Mouse (Mus musculus): ENCODE measurements around the gene Ifit2. TPM values are rescaled to one million over a fixed set of nuclear protein-coding genes. Genes with fewer than 3 reads are reported as not detected.
"Not testable (repeated sequence)": the region's sequence is repeated elsewhere in the genome, so short reads cannot be mapped to it uniquely, and the experiment has no call there.

Gene Ifit2
- polyA plus RNA-seq, 1 experiment from 2014 or later = 8.9 TPM

GRCm38 (mm10) chr19:34571080-34571479 lies 20.6 kb downstream of the Ifit2 start:
- H3K27ac ChIP-seq (ENCODE audit: low read depth) = no peak overlapping the region
- H3K9me3 ChIP-seq (ENCODE audit: control insufficient read depth, low read length) = no peaks in the 10 kb centered on the region
- DNase-seq (ENCODE audit: low spot score) (no peak), ATAC-seq (replicated peaks; ENCODE audit: low FRiP score, low TSS enrichment, low read depth) (no peak)
- no peak overlapping the region for H3K4me2 ChIP-seq (ENCODE audit: low read length)
- H3K36me3 ChIP-seq (ENCODE audit: control insufficient read depth, insufficient read depth, low read length) = peaks cover 7% of the 10 kb centered on the region
- WGBS = 100% methylated on average over 1 of the region's 1 CpGs
- H3K9ac ChIP-seq (ENCODE audit: low read length) = no peak overlapping the region
- H3K4me3 ChIP-seq (ENCODE audit: low read depth, low read length) = no peak overlapping the region
- H3K4me1 ChIP-seq (replicated peaks; ENCODE audit: control insufficient read depth, insufficient read depth, low read length) = 0 out of 2 replicates have a peak, but pooled peaks cover 5% of the 10 kb centered on the region
- no peaks in the 10 kb centered on the region for H3K27me3 ChIP-seq (replicated peaks; ENCODE audit: control insufficient read depth, insufficient read depth, low read length)

- Histone ChIP-seq H3K27me3 (replicated peaks; ENCODE audit: control insufficient read depth, insufficient read depth, low read length) (no peaks in the 10 kb centered on the region), H3K4me2 (ENCODE audit: low read length) (no peak overlapping the region), H3K9ac (ENCODE audit: low read length) (no peak overlapping the region), H3K9me3 (ENCODE audit: control insufficient read depth, low read length) (no peaks in the 10 kb centered on the region), H3K36me3 (ENCODE audit: control insufficient read depth, insufficient read depth, low read length) (peaks cover 7% of the 10 kb centered on the region), H3K4me1 (replicated peaks; ENCODE audit: control insufficient read depth, insufficient read depth, low read length) (0 out of 2 replicates have a peak, but pooled peaks cover 5% of the 10 kb centered on the region), H3K27ac (ENCODE audit: low read depth) (no peak overlapping the region), H3K4me3 (ENCODE audit: low read depth, low read length) (no peak overlapping the region)
- DNase-seq (ENCODE audit: low spot score) (no peak), ATAC-seq (replicated peaks; ENCODE audit: low FRiP score, low TSS enrichment, low read depth) (no peak)
- WGBS = 93% methylated on average over 5 of the region's 5 CpGs
Observed at GRCm38 (mm10) chr19:34573650-34574049, 23.2 kb downstream of the Ifit2 start.

- DNase-seq (ENCODE audit: low spot score) (no peak), ATAC-seq (replicated peaks; ENCODE audit: low FRiP score, low TSS enrichment, low read depth) (no peak)
- 77% methylated on average over 1 of the region's 1 CpGs for WGBS
- H3K4me3 ChIP-seq (ENCODE audit: low read depth, low read length) = no peak overlapping the region
- no peak overlapping the region for H3K4me2 ChIP-seq (ENCODE audit: low read length)
- H3K27me3 ChIP-seq (replicated peaks; ENCODE audit: control insufficient read depth, insufficient read depth, low read length) = no peaks in the 10 kb centered on the region
- no peak overlapping the region for H3K9ac ChIP-seq (ENCODE audit: low read length)
- no peak overlapping the region for H3K27ac ChIP-seq (ENCODE audit: low read depth)
- peaks cover 7% of the 10 kb centered on the region for H3K36me3 ChIP-seq (ENCODE audit: control insufficient read depth, insufficient read depth, low read length)
- H3K4me1 ChIP-seq (replicated peaks; ENCODE audit: control insufficient read depth, insufficient read depth, low read length) = no peaks in the 10 kb centered on the region
- no peaks in the 10 kb centered on the region for H3K9me3 ChIP-seq (ENCODE audit: control insufficient read depth, low read length)
Observed at GRCm38 (mm10) chr19:34577121-34577520, 26.6 kb downstream of the Ifit2 start.

GRCm38 (mm10) chr19:34582696-34583095 lies 32.2 kb downstream of the Ifit2 start:
- H3K4me1 ChIP-seq (replicated peaks; ENCODE audit: control insufficient read depth, insufficient read depth, low read length); DNase-seq (ENCODE audit: low spot score); H3K36me3 ChIP-seq (ENCODE audit: control insufficient read depth, insufficient read depth, low read length); ATAC-seq (replicated peaks; ENCODE audit: low FRiP score, low TSS enrichment, low read depth); H3K27me3 ChIP-seq (replicated peaks; ENCODE audit: control insufficient read depth, insufficient read depth, low read length); H3K4me3 ChIP-seq (ENCODE audit: low read depth, low read length); H3K4me2 ChIP-seq (ENCODE audit: low read length); H3K9ac ChIP-seq (ENCODE audit: low read length); H3K27ac ChIP-seq (ENCODE audit: low read depth); H3K9me3 ChIP-seq (ENCODE audit: control insufficient read depth, low read length): not testable (repeated sequence)
- 95% methylated on average over 2 of the region's 2 CpGs for WGBS

- not testable (repeated sequence) for H3K36me3 ChIP-seq (ENCODE audit: control insufficient read depth, insufficient read depth, low read length); DNase-seq (ENCODE audit: low spot score); H3K9ac ChIP-seq (ENCODE audit: low read length); H3K4me3 ChIP-seq (ENCODE audit: low read depth, low read length); H3K9me3 ChIP-seq (ENCODE audit: control insufficient read depth, low read length); H3K4me2 ChIP-seq (ENCODE audit: low read length); H3K4me1 ChIP-seq (replicated peaks; ENCODE audit: control insufficient read depth, insufficient read depth, low read length); H3K27ac ChIP-seq (ENCODE audit: low read depth); H3K27me3 ChIP-seq (replicated peaks; ENCODE audit: control insufficient read depth, insufficient read depth, low read length)
- 52% methylated on average over 2 of the region's 2 CpGs for WGBS
- 0 out of 2 replicates have a peak, but pooled peaks have one; percentile 50 for ATAC-seq (replicated peaks; ENCODE audit: low FRiP score, low TSS enrichment, low read depth)
Observed at GRCm38 (mm10) chr19:34583126-34583766, 32.8 kb downstream of the Ifit2 start, which contains the start of gene Ifit3. Gene Ifit3, plus strand, starts transcription at chr19:34583531.

- not testable (repeated sequence) for H3K36me3 ChIP-seq (ENCODE audit: control insufficient read depth, insufficient read depth, low read length); DNase-seq (ENCODE audit: low spot score); H3K9me3 ChIP-seq (ENCODE audit: control insufficient read depth, low read length); H3K4me2 ChIP-seq (ENCODE audit: low read length); ATAC-seq (replicated peaks; ENCODE audit: low FRiP score, low TSS enrichment, low read depth); H3K9ac ChIP-seq (ENCODE audit: low read length); H3K4me1 ChIP-seq (replicated peaks; ENCODE audit: control insufficient read depth, insufficient read depth, low read length); H3K27ac ChIP-seq (ENCODE audit: low read depth); H3K27me3 ChIP-seq (replicated peaks; ENCODE audit: control insufficient read depth, insufficient read depth, low read length); H3K4me3 ChIP-seq (ENCODE audit: low read depth, low read length)
- WGBS = 69% methylated on average over 5 of the region's 5 CpGs
Observed at GRCm38 (mm10) chr19:34585740-34586458, 35.4 kb downstream of the Ifit2 start.

- H3K9ac ChIP-seq (ENCODE audit: low read length); H3K4me2 ChIP-seq (ENCODE audit: low read length); H3K4me1 ChIP-seq (replicated peaks; ENCODE audit: control insufficient read depth, insufficient read depth, low read length); H3K27me3 ChIP-seq (replicated peaks; ENCODE audit: control insufficient read depth, insufficient read depth, low read length); H3K36me3 ChIP-seq (ENCODE audit: control insufficient read depth, insufficient read depth, low read length); H3K4me3 ChIP-seq (ENCODE audit: low read depth, low read length); H3K9me3 ChIP-seq (ENCODE audit: control insufficient read depth, low read length); DNase-seq (ENCODE audit: low spot score); ATAC-seq (replicated peaks; ENCODE audit: low FRiP score, low TSS enrichment, low read depth); H3K27ac ChIP-seq (ENCODE audit: low read depth): not testable (repeated sequence)
- 78% methylated on average over 6 of the region's 12 CpGs for WGBS
Observed at GRCm38 (mm10) chr19:34587898-34588692, 37.6 kb downstream of the Ifit2 start.

- ATAC-seq (replicated peaks; ENCODE audit: low FRiP score, low TSS enrichment, low read depth) (no peak), DNase-seq (ENCODE audit: low spot score) (no peak)
- no peaks in the 10 kb centered on the region for H3K36me3 ChIP-seq (ENCODE audit: control insufficient read depth, insufficient read depth, low read length)
- H3K4me3 ChIP-seq (ENCODE audit: low read depth, low read length) = no peak overlapping the region
- no peaks in the 10 kb centered on the region for H3K9me3 ChIP-seq (ENCODE audit: control insufficient read depth, low read length)
- H3K27me3 ChIP-seq (replicated peaks; ENCODE audit: control insufficient read depth, insufficient read depth, low read length) = no peaks in the 10 kb centered on the region
- H3K4me2 ChIP-seq (ENCODE audit: low read length) = no peak overlapping the region
- H3K9ac ChIP-seq (ENCODE audit: low read length) = no peak overlapping the region
- H3K4me1 ChIP-seq (replicated peaks; ENCODE audit: control insufficient read depth, insufficient read depth, low read length) = no peaks in the 10 kb centered on the region
- H3K27ac ChIP-seq (ENCODE audit: low read depth) = no peak overlapping the region
Observed at GRCm38 (mm10) chr19:34588959-34589358, 38.5 kb downstream of the Ifit2 start.

Measured in intestine, embryonic 14.5 days (tissue).